Mouse (Mus musculus) MEL (cell line): ENCODE measurements around the gene Gm49353. TPM values are rescaled to one million over a fixed set of nuclear protein-coding genes. Genes with fewer than 3 reads are reported as not detected.
A peak's percentile ranks its signal among the peaks of the same experiment; 100 is the strongest.

Source experiments
- DNase-seq: peaks from one replicate; pipeline ENCODE4 v3.0.0; 2011; ENCODE audit warnings: low read depth, low spot score
- H3K27ac ChIP-seq: 2 replicates; pipeline ENCODE4 v1.5.1; 2012; ENCODE audit warnings: low read depth, mild to moderate bottlenecking, control low read depth, low read length, moderate library complexity; ENCODE audit not compliant: control insufficient read depth
- H3K27me3 ChIP-seq, 2 experiments: fragments of 150-350 bp in 1 of 2; sonication (generic) in 1 of 2; 2 replicates each; pipeline ENCODE4 v1.6.1; 2012; ENCODE audit warnings: low read length in 2 of 2, mild to moderate bottlenecking in 2 of 2, improper control_type of control experiment in 1 of 2, moderate library complexity in 1 of 2; ENCODE audit not compliant: insufficient read depth in 2 of 2, control insufficient read depth in 1 of 2
- H3K36me3 ChIP-seq, 2 experiments: 2 replicates each; pipeline ENCODE4 v1.6.1; 2012 to 2014; ENCODE audit warnings: low read length in 2 of 2, improper control_type of control experiment in 1 of 2, inconsistent platforms in 1 of 2, mild to moderate bottlenecking in 1 of 2; ENCODE audit not compliant: insufficient read depth in 2 of 2, control insufficient read depth in 1 of 2
- H3K4me1 ChIP-seq, 2 experiments: fragments of 150-350 bp in 1 of 2; sonication (generic) in 1 of 2; 2 replicates each; pipeline ENCODE4 v1.6.1; 2012; ENCODE audit warnings: low read length in 2 of 2, improper control_type of control experiment in 1 of 2, mild to moderate bottlenecking in 1 of 2; ENCODE audit not compliant: insufficient read depth in 2 of 2, control insufficient read depth in 1 of 2
- H3K4me3 ChIP-seq, 2 experiments: fragments of 150-350 bp in 1 of 2; sonication (generic) in 1 of 2; 2 replicates each; pipeline ENCODE4 v1.5.1; 2012; ENCODE audit warnings: low read depth in 2 of 2, low read length in 2 of 2, mild to moderate bottlenecking in 2 of 2, moderate library complexity in 2 of 2, control low read depth in 1 of 2, improper control_type of control experiment in 1 of 2; ENCODE audit not compliant: control insufficient read depth in 1 of 2, insufficient read depth in 1 of 2
- H3K79me2 ChIP-seq: 2 replicates; pipeline ENCODE4 v1.6.1; 2012; ENCODE audit warnings: mild to moderate bottlenecking, low read length, moderate library complexity; ENCODE audit not compliant: control insufficient read depth, poor library complexity, insufficient read depth
- H3K9ac ChIP-seq: 2 replicates; pipeline ENCODE4 v1.6.1; 2012; ENCODE audit warnings: low read depth, mild to moderate bottlenecking, control low read depth, low read length, moderate library complexity; ENCODE audit not compliant: control insufficient read depth, poor library complexity, severe bottlenecking
- H3K9me3 ChIP-seq: fragments of 150-350 bp; sonication (generic); replicated peaks from 2 replicates; pipeline ENCODE4 v1.6.1; 2012; ENCODE audit warnings: mild to moderate bottlenecking, low read length, improper control_type of control experiment, moderate library complexity; ENCODE audit not compliant: insufficient read depth
- BHLHE40 ChIP-seq: IDR thresholded peaks from 2 replicates; pipeline ENCODE4 v1.6.1; 2012; ENCODE audit warnings: low read depth, mild to moderate bottlenecking, inconsistent platforms, low read length, improper control_type of control experiment, borderline replicate concordance
- CHD1 ChIP-seq: IDR thresholded peaks from 2 replicates; pipeline ENCODE4 v1.6.1; 2012; ENCODE audit warnings: low read depth, mild to moderate bottlenecking, inconsistent platforms, low read length, improper control_type of control experiment
- CHD2 ChIP-seq: IDR thresholded peaks from 2 replicates; pipeline ENCODE4 v1.6.1; 2011; ENCODE audit warnings: low read length, improper control_type of control experiment
- E2F4 ChIP-seq: IDR thresholded peaks from 2 replicates; pipeline ENCODE4 v1.6.1; 2011; ENCODE audit warnings: low read depth, low read length, improper control_type of control experiment, borderline replicate concordance
- EP300 ChIP-seq, 2 experiments: IDR thresholded peaks; 2 replicates each; pipeline ENCODE4 v1.6.1; 2011; ENCODE audit warnings: improper control_type of control experiment in 2 of 2, low read length in 2 of 2, low read depth in 1 of 2, mild to moderate bottlenecking in 1 of 2
- ETS1 ChIP-seq: IDR thresholded peaks from 2 replicates; pipeline ENCODE4 v1.6.1; 2012; ENCODE audit warnings: low read depth, mild to moderate bottlenecking, inconsistent platforms, low read length, improper control_type of control experiment, moderate library complexity
- GABPA ChIP-seq: IDR thresholded peaks from 2 replicates; pipeline ENCODE4 v1.6.1; 2012; ENCODE audit warnings: low read depth, mild to moderate bottlenecking, inconsistent platforms, low read length, improper control_type of control experiment, moderate library complexity
- GATA1 ChIP-seq: IDR thresholded peaks from 2 replicates; pipeline ENCODE4 v1.6.1; 2011; ENCODE audit warnings: low read depth, low read length, improper control_type of control experiment
- JUND ChIP-seq: IDR thresholded peaks from 2 replicates; pipeline ENCODE4 v1.6.1; 2011; ENCODE audit warnings: low read depth, mild to moderate bottlenecking, improper control_type of control experiment, low read length
- KAT2A ChIP-seq: conservative IDR thresholded peaks from 2 replicates; pipeline ENCODE4 v1.6.1; 2012; ENCODE audit warnings: low read depth, low read length, improper control_type of control experiment, inconsistent platforms
- MAFK ChIP-seq: IDR thresholded peaks from 2 replicates; pipeline ENCODE4 v1.6.1; 2011; ENCODE audit warnings: low read depth, mild to moderate bottlenecking, low read length, improper control_type of control experiment, borderline replicate concordance
- MEF2A ChIP-seq: IDR thresholded peaks from 2 replicates; pipeline ENCODE4 v1.6.1; 2014; ENCODE audit warnings: low read depth, mild to moderate bottlenecking, inconsistent platforms, low read length, improper control_type of control experiment; ENCODE audit not compliant: poor library complexity, insufficient replicate concordance, severe bottlenecking; ENCODE audit errors: extremely low read depth
- MXI1 ChIP-seq: IDR thresholded peaks from 2 replicates; pipeline ENCODE4 v1.6.1; 2011; ENCODE audit warnings: mild to moderate bottlenecking, low read depth, low read length, improper control_type of control experiment
- MYB ChIP-seq: IDR thresholded peaks from 2 replicates; pipeline ENCODE4 v1.6.1; 2011; ENCODE audit warnings: mild to moderate bottlenecking, low read depth, low read length, improper control_type of control experiment
- NELFE ChIP-seq: IDR thresholded peaks from 2 replicates; pipeline ENCODE4 v1.6.1; 2011; ENCODE audit warnings: low read depth, low read length, improper control_type of control experiment
- NRF1 ChIP-seq: IDR thresholded peaks from 2 replicates; pipeline ENCODE4 v1.6.1; 2014; ENCODE audit warnings: low read depth, mild to moderate bottlenecking, inconsistent platforms, low read length, improper control_type of control experiment, moderate library complexity; ENCODE audit not compliant: poor library complexity, insufficient read depth, severe bottlenecking
- POLR2AphosphoS2 ChIP-seq: IDR thresholded peaks from 2 replicates; pipeline ENCODE4 v1.6.1; 2011; ENCODE audit warnings: low read length, improper control_type of control experiment
- RAD21 ChIP-seq: IDR thresholded peaks from 2 replicates; pipeline ENCODE4 v1.6.1; 2011; ENCODE audit warnings: mild to moderate bottlenecking, low read depth, low read length, improper control_type of control experiment
- SMC3 ChIP-seq: IDR thresholded peaks from 2 replicates; pipeline ENCODE4 v1.6.1; 2011; ENCODE audit warnings: low read depth, low read length, improper control_type of control experiment
- TBP ChIP-seq: IDR thresholded peaks from 2 replicates; pipeline ENCODE4 v1.8.0; 2011; ENCODE audit warnings: low read depth, low read length, improper control_type of control experiment
- TCF12 ChIP-seq: IDR thresholded peaks from 2 replicates; pipeline ENCODE4 v1.6.1; 2014; ENCODE audit warnings: low read depth, mild to moderate bottlenecking, inconsistent platforms, low read length, improper control_type of control experiment, moderate library complexity
- USF1 ChIP-seq: IDR thresholded peaks from 2 replicates; pipeline ENCODE4 v1.6.1; 2014; ENCODE audit warnings: low read depth, mild to moderate bottlenecking, inconsistent platforms, low read length, improper control_type of control experiment, moderate library complexity
- ZC3H11A ChIP-seq: IDR thresholded peaks from 2 replicates; pipeline ENCODE4 v1.6.1; 2012; ENCODE audit warnings: low read depth, mild to moderate bottlenecking, inconsistent platforms, low read length, improper control_type of control experiment
- ZMIZ1 ChIP-seq: IDR thresholded peaks from 2 replicates; pipeline ENCODE4 v1.6.1; 2012; ENCODE audit warnings: low read depth, mild to moderate bottlenecking, inconsistent platforms, low read length, improper control_type of control experiment, moderate library complexity
- polyA plus RNA-seq, 2 experiments: library from polyadenylated mRNA; stranded (reverse) in 1 of 2; unstranded in 1 of 2; fragments of >175 nt in 1 of 2; fragments of >200 nt in 1 of 2; gene quantifications; 2 replicates each; pipeline versions ENCODE4 v1.2.1 to v1.2.4; 2012; ENCODE audit warnings: low replicate concordance in 2 of 2, low read depth in 1 of 2; ENCODE audit not compliant: insufficient read length in 2 of 2, insufficient read depth in 1 of 2, missing spikeins in 1 of 2
- total RNA-seq: library from RNA; depleted of rRNA; stranded (reverse); fragments of 300-350 nt; gene quantifications from 2 replicates; pipeline ENCODE4 v1.2.3, GENCODE M21; 2012

The Gm49353 gene
- total and polyA plus RNA-seq, 3 experiments: not detected

GRCm38 (mm10) chr10:29161664-29162063 is 37.1 kb upstream of the Gm49353 start:
- Histone ChIP-seq H3K36me3 (no peaks in the 10 kb centered on the region), H3K79me2 (no peaks in the 10 kb centered on the region), H3K9ac (no peak overlapping the region), H3K27me3 (no peaks in the 10 kb centered on the region), H3K4me3 (no peak overlapping the region), H3K4me1 (no peaks in the 10 kb centered on the region), H3K9me3 (no peaks in the 10 kb centered on the region), H3K27ac (no peak overlapping the region)
- peak; percentile 51 for DNase-seq
- TF ChIP-seq ZC3H11A: no peak
- peak; percentile 13; the same call in 1 of the 2 replicates for TF ChIP-seq TCF12
- no peak for TF ChIP-seq POLR2AphosphoS2
- no peak for TF ChIP-seq MEF2A
- no peak for TF ChIP-seq RAD21
- no peak for TF ChIP-seq ZMIZ1
- TF ChIP-seq GATA1: peak; percentile 65
- no peak for TF ChIP-seq NELFE
- TF ChIP-seq E2F4: no peak
- no peak for TF ChIP-seq JUND
- TF ChIP-seq MAFK: no peak
- no peak for TF ChIP-seq MXI1
- no peak for TF ChIP-seq TBP
- TF ChIP-seq GABPA: no peak
- no peak for TF ChIP-seq NRF1
- TF ChIP-seq ETS1: no peak
- TF ChIP-seq EP300 (IDR thresholded peaks at IDR 0.05; ENCODE audit: low read depth in 1 of 2, low read length in 2 of 2): peak; percentile 57 to 79
- no peak for TF ChIP-seq SMC3

GRCm38 (mm10) chr10:29173778-29174177 is 25.0 kb upstream of the Gm49353 start:
- DNase-seq: no peak
- no peaks in the 10 kb centered on the region for H3K9me3 ChIP-seq
- no peaks in the 10 kb centered on the region for H3K4me1 ChIP-seq
- H3K27ac ChIP-seq: no peak overlapping the region
- H3K27me3 ChIP-seq: no peaks in the 10 kb centered on the region
- H3K79me2 ChIP-seq: no peaks in the 10 kb centered on the region
- H3K36me3 ChIP-seq: no peaks in the 10 kb centered on the region
- H3K9ac ChIP-seq: no peak overlapping the region
- TF ChIP-seq MYB (no peak), EP300 (IDR thresholded peaks at IDR 0.05; ENCODE audit: low read depth in 1 of 2, low read length in 2 of 2) (no peak), GABPA (no peak), BHLHE40 (no peak), ETS1 (no peak), ZC3H11A (no peak), E2F4 (no peak), ZMIZ1 (no peak), KAT2A (no peak), CHD1 (no peak), USF1 (no peak), CHD2 (no peak)
- no peak overlapping the region for H3K4me3 ChIP-seq
